Mouse (Mus musculus) Muller cell, postnatal 12 days (primary cell): ENCODE data around the gene Fhl2.

Source experiments
- DNase-seq: peaks from one replicate; pipeline ENCODE4 v3.0.0-alpha.2; 2015; ENCODE audit errors: inconsistent ontology term

Gene Fhl2

DNA sequence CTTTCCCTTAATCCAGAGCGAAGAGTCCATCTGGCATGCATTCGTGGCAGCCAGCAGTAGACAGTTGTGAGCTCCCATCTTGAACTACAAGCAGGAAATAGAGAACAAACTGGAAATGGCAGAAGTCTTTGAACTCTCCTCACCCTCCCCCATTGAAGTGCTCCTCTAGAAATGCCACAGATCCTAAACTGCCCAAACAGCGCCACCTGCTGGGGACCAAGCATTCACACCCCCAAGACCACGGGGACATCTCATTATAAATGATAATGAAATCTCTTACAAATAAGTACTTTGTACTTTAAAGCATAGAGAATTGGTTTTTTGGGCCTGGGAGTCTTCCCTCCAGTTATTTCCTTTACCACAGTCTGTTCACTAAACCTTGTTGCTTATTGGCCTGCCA, 86.2 kb downstream of the Fhl2 start:
- DNase-seq: peak; percentile 30

- no peak for DNase-seq
Measured at GRCm38 (mm10) chr1:43108729-43109128, 88.1 kb downstream of the Fhl2 start.

- peak; percentile 97 for DNase-seq
Measured at GRCm38 (mm10) chr1:43098031-43098984, 98.5 kb downstream of the Fhl2 start, which contains the start of the genes Tgfbrap1 and AI597479. Tgfbrap1 (minus strand) TSS chr1:43098637. AI597479 (plus strand) TSS chr1:43098710.

DNA sequence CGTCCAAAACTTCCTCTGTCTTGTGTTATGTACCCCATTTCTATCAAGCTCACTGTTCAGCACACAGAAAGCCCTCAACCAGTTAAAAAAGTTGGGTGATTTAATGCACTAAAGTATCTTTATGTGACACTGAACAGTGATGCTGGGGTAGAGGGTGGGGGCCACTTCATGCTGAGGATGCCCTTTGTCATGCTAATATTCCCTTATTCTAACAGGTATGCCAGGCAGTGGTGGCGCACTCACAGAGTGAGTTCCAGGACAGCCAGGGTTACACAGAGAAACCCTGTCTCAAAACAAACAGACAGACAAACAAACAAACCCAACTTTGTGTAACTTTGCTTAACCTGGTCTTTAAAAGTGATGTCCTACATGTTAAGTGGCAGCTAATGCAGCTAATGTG, 102.6 kb downstream of the Fhl2 start:
- DNase-seq: no peak

DNA sequence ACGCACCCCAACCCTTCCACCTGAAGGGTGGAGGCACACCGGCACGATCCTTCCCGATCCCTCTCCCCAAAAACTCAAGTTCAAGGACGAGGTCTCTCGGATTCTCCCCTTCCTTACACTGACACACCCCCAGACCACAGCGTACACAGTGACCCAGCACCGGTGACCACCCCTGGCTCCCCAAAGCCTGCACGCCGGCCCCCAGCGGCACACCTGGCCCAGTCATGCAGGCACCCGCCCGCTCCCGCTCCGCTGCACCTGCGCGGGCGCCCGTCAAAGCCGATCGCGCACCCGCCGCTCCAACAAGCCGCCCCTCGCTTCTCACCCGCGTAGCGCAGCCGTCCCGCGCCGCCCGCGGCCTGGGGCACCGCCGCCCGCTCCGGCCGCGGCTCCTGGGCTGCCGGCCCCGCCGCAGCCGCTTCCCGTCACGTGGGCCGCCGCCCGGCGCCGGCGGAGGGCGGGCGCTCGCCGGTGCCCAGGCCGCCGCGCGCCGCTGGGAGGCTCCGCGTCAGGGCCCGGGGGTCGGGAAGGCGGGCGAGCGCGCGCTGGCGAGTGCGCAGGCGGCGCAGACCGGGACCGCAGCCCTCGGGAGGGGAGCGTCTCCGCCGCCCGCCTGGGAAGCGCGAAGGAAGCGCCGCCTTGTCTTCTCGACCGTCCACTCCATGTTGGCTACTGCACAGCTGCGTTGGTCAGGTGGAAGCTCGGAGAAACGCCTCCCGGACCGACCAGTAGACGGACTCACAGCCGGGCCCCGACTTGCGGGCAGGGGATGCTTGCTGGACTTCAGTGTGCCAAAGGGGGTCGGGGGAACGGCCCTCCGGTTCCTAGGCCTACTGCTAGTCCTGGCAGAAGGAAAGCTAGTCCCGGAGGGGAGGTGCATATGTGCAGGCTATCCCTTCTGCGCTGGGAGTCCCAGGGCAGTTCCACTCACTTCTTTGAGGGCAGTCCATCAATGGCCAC, 104.4 kb downstream of the Fhl2 start:
- peak; percentile 79 for DNase-seq

DNA sequence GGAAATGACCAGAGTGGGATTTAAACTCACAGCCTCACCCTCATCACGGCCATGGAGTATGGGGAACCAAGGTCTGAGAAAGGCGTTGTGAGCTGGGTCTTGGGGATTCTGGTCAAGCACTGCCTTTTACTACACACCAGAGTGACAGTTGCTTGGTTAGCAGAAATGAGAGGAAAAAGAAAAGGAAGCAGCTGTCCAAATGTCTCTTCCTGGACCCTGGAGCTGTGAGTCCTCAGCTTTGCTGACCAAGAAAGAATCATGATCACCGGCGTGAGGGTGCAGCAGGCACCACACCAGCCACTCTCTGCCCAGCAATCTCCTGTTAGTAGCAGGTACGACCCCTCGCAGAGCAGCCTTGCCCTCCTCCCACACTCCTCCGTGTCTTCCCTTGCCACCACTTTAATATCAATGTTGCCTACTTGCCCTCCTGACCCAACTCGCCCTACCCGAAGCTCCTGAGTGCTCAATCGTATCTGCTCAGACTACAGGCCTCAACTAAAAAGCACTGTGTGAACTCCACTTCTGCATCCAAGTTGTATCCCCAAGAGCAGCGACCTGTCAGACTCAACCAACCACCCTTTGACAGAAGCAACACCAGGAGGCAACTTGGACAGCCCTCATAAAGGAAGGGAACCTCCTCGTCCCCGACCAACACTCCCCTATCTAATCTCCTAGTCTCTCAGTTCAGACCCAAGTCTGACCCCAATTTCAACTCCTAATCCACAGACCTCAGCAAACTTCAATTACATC, 105.3 kb downstream of the Fhl2 start:
- DNase-seq: peak; percentile 7

GRCm38 (mm10) chr1:43090418-43090817, 106.4 kb downstream of the Fhl2 start:
- DNase-seq: no peak

DNA sequence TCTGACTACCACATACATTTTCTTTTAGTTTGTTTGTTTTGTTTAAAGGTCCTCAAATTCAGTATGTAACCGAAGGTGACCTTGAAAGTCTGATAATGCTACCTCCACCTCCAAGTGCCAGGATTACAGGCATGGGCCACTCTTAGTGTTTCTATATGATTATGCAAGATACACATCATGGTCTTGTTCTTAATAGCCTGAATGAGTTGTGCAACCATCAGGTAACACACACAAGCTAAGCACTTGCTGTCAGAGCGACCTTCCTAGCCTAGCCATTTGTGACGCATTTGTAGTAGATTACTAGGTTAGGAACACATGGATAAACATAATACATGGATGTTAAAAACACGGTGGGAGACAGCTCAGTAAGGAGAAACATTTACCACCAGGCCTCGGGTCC, 113.8 kb downstream of the Fhl2 start:
- DNase-seq: no peak

GRCm38 (mm10) chr1:43078124-43078523, 118.7 kb downstream of the Fhl2 start:
- no peak for DNase-seq

DNA sequence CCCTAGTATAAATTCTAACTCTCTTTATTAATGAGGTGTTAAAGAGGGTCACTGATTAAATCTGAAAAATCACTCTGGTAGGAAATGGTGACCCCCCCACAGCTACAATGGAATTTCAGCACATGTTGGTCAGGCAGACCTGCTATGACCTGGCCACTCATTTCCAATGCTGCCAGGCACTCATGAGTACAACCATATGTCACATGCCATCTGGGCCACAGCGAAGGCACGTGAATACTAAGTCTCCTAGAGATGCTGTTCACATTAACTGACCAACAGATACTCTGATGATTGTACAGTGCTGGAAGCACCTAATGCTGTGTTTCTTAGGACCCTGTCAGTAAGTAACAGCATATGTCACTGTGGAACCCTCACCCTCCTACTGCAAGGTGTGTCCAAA, 122.0 kb downstream of the Fhl2 start:
- DNase-seq: no peak
